Mouse (Mus musculus) embryo, embryonic 9.5 days (tissue): Measurements from ENCODE around the gene Spink4.
"Not testable (repeated sequence)": the region's sequence is repeated elsewhere in the genome, so short reads cannot be mapped to it uniquely, and the experiment has no call there.

ENCODE experiments used
- DNase-seq: peaks from one replicate; pipeline ENCODE4 v3.0.0-alpha.2; 2017; ENCODE audit errors: extremely low spot score

Spink4 gene

DNA sequence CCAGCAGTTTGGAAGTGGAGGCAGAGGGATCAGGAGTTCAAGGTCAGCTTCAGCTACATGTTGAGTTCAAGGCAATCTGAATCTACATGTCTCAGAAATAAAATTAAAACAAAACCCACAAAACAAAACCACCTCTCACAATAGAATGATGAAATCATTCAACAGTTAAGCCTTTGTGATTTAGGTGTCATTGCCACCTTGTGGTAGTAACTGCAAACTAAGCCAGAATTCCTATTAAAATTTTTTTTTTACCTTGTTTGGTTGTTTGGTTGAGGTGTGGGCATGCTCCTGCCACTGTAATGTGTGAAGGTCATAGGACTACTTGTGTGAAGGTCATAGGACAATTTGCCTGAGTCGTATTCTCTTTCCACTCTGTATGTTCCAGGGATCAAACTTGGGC lies 13.6 kb upstream of the Spink4 start:
- DNase-seq = peak; percentile 8

DNA sequence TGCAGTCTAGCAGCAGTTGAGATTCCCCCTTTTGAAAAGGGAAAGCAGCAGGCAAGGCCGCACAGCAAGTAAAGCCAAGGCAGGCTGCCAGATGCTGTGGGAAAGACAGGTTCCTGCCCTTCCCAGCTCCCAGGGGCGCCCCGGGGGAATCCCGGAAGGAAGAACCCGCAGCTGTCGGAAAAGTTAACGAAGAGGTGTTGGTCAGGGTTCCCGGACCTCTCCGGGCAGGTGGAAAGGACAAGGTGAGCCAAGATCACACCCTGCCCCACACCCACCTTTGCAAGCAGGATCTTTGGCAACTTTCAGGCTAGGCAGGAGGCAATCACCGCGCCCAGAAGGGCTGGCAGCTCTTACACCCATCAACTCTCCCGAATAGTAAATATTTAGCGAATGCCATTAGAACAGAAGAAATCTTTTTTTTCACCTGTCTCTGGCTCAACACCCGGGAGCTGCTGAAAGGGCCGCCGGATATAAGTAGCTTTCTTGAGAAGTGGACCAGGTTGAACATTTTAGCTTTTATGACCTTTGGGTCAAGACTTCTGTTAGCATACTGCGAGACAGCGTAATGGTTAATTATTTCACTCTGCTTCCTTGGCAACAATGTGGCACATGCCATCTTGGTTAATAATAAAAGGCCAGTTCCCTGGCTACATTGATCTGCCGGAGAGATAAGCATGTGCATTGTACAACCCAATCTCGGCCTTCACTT lies 11.4 kb upstream of the Spink4 start:
- no peak for DNase-seq

DNA sequence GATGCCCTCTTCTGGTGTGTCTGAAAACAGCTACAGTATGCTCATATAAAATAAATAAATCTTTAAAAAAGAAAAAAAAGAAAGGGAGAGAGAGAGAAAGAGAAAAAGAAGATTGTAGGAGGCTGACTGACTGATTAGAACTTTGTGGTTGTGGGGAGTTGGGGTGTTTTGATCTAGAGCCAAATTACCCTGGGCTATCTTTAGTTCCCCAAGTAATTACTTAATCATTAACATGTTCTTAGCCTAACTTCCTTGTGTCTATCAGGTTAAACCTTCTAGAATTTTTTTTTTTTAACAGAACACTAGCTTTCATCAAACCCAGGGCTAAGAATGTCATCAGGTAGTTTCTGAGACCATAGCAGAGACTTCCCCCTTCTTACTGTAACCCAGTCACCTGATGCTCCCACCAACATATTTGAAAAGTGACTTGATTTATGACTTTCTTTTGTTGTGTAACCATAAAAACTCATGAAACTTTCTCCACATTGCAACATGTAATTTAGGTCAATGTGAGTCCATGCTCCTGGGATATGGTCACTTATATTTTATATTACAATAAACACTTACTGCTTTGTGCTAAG lies 5.5 kb upstream of the Spink4 start:
- no peak for DNase-seq

DNA sequence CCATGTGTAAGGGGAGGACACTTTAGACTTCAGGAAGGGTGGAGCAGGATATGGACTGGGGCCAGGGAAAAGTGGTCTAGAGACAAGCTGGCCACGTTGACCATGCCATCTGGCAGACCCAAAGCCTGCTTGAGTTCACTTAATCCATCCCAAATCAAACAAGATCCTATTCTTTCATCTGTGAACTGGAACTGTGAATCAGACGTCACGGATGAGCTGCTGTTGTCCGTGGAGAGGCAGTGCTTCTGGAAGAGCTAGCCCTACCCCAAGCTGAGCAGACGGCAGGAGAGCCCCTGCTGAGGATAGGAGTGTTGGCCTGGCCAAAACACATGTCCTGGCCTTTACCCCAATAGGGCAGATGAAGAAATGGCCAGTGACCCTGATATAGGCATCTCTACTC lies 3.9 kb upstream of the Spink4 start:
- no peak for DNase-seq

DNA sequence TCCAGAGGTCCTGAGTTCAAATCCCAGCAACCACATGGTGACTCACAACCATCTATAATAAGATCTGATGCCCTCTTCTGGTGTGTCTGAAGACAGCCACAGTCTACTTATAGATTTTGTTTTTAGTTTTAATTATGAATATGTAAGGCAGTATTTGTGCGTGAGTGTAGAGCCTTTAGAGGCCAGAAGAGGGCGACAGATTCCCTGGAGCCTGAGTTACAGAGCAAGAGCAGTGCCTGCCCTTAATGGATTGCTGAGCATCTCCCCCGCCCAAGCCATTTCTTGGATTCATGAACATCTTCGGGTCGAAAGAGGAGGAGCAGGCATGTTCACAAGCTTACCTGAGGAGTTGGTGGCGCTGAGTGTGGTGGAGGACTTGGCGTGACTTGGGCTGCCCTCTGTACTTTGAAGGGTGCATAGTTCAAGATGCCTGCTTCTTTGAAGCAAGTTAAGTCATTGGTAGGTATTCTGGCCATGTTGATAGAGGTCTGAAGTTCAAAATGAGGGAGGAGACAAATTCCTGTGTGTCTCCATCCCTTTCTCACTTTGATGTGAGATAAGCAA lies 3.2 kb upstream of the Spink4 start:
- DNase-seq = no peak

DNA sequence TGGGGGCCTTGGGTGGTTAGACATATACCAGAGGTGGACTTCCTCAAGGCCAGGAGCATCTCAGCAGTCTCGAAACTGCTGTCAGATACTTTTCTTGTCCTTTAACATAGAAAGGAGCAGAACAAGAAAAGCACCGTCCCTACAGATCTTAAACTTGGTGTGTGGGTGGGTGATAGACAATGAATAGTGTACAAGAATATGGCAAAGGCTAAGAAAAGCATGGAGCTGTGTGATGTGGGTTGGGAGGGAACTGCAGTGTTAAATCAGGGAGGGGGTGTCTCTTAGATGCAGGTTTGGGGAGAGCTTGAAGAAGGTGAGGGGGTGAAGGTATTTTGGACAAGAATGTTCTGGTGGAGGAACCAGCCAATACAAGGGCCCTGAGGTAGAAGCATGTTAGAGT lies 724 bp downstream of the Spink4 start:
- no peak for DNase-seq

DNA sequence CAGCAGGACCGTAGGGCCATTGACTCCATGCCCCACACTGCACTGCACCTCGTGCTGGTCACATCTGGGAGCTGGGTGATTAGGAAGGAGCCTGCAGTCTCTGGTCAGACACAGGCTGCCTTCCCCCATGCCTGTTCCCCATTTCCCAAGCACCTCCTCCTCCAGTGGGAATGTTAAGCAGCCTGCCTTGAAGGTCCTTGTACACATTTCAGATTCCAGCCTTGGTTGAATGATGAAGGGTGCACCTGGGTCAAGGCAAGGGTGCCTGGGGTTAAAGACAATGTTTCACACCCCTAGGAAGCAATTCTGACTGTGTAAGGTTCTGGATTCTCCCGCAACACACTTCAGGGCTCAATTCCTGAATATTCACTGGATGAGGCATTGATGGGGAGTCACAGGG lies 1.4 kb downstream of the Spink4 start:
- DNase-seq = no peak

DNA sequence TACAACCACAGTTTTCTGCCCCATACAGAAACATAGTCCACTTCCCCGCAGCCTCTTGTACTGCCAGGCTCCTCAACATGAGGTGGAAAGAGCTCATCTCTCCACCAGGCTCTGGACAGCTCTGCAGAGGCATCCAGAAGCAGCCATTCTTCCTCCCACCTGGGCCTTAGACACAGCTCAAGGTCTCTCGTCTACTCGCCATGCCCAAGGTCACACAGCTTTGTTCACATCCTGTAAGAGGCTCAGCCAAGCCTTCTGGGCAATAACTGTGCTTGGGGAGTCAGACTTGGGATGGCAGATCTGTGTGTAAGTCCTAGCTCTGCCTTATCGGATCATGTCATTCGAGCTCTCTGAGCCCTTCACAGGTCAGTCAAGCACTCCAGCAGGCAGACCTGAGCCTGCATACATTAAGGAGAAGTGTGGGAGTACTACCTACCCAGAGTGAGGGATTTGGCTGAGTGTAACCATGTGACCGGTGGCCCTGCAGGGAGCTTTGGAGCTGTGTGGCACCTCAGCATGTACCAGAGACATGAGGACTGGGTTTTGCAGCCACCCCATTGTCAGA lies 3.3 kb downstream of the Spink4 start:
- no peak for DNase-seq

DNA sequence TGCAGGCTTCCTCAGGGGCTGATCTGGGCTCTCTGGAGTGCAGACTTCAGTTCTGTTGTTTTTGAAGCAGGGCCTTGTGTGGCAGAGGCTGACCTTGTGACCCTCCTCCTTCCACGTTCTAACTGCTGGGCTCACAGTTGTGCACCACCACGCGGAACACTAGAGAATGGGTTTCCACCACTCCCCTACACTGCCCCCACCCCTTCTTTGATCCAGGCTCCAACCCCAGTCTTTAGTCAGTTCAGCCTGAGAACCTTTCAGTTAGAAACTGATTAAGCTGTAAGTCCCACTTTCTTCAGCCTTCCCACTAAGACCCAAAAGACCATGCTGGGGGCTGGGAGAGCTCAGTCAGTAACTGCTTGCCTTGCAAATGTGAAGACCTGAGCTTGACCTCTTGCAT lies 5.7 kb downstream of the Spink4 start:
- no peak for DNase-seq

DNA sequence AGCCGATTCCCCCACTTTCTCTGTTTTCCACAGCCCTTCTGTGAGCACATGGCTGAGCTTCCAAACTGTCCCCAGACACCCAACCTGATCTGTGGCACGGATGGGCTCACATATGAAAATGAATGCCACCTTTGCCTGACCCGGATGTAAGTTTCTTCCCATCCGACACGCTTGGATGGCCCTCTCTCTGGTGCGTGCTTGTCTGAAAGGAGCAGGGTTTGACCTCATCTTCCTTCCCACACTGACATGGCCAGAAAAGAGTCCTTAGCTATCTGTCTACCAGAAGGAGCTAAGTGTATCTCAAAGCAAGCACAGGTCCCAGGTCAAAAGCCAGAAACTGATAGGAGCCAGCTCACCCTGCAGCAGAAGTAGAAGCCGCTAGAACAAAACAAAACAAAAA lies 9.2 kb downstream of the Spink4 start:
- no peak for DNase-seq

DNA sequence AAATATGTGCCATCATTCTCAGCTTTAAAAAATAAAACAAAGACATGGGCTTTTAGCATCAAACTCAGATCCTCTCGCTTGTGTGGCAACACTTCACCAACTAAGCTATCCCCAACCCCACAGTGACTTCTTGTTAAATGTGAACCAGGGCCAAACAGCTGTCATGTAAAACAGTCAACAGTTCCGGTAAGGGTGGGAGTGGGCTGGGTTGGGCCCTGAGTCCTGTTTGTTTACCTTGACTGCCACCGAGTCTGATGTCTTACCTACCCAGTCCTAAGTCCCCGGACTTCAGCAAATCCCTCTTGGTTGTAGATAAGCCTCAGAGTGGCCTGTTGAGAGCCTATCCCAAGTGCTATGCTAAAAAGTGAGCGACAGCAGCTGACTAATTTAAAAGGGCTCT lies 13.8 kb downstream of the Spink4 start:
- no peak for DNase-seq

DNA sequence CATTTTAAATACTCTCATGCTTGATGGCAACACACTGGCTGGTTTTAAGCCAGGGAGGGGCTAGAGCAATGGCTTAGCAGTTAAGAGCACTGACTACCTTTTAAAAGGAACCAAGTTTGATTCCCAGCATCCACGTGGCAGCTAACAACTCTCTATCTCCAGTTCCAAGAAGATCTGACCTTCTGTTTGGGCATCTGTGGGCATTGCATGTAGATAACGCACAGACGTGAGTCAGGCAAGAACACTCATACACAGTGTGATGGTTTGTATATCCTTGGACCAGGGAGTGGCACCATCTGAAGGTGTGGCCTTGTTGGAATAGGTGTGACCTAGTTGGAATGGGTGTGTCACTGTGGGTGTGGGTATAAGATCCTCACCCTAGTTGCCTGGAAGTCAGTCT lies 14.5 kb downstream of the Spink4 start:
- DNase-seq = not testable (repeated sequence)

DNA sequence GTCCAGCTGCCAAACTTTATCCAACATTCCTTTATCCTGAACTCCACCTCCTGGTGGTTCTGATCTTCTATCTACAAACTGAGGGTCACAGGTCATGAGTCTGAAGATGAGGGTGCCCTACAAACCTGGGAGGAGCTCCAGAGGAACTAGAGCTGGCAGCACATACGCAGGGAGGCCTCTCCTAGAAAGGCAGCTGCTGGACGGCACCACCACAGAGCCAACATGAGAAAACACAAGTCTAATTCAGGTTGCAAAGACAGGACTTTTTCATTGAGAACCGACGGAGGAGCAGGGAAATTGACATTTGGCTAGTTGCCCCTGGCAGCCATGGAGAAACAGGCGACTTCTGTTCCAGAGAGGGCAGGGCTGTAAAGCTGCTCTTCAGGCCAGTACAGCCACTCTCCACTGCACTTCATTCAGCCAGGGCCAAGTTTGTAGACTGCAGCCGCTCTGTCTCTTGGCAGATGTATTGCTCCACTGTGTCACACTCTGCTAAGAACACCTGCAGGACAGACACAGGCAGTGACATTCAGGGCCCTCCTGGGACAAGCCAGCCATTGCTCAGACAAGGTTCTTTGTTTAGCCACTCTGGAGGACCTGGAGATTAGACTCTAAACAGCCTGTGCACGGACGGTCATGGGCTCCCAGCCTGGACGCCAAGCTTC lies 16.5 kb downstream of the Spink4 start:
- no peak for DNase-seq

DNA sequence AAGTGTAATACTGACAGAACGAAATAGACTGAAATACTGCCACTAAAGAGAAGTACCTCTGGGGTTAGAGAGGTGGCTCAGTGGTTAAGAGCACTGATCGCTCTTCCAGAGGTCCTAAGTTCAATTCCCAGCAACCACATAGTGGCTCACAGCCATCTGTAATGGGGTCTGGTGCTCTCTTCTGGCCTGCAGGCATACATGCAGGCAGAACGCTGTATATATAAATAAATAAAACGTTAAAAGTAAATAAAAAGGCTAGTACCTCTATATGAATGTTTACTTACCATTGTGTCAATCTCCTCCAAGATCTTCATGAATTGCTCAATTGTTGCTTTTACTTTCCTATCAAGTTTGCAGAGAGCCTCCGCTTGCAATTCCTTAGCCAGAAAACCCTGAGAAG lies 18.9 kb downstream of the Spink4 start:
- DNase-seq = no peak

DNA sequence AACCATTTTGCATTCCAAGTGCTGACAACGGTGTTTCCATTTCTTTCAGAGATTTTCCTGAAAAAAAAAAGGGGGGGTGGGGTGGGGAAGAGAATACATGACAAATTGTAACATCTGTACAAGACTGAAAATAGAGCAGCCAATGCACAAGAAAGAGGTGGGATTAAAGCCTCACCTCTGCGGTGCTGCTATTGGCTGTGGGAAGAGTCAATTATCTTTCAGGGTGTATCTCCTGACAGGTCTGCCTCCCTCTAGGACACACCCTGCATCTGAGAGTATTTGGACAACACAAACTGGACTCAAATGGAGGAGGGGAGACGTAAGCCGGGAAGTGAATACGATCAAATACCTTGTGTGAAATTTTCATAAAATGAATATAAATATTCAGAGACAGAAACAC lies 23.8 kb downstream of the Spink4 start:
- no peak for DNase-seq

DNA sequence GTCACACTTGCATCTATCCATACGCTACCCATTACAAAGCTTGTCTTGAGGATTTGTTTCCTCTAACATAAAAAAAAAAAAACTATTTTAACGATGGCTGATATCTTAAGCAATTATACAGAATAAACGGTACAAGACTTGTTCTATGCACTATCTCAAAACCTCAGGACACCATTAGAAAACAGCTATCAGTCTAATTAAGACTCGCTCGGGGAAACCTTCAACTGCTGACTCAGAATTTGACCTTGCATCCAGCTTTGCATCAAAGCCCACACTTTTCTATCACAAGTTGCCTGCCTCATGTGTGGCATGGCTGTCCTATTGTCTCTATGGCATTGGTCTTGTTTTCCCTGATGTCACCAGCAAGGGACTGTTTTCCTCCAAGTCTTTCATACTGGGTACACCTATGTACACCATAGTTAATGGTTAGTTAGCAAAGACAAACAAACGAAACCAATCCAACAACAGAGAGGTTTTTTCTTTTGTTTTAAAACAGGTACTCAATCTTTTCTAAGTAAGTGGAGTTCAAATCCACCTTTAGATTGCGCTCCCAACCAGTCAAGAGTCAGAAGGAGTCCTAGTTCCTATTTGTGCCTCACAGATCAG lies 26.8 kb downstream of the Spink4 start:
- DNase-seq = no peak

DNA sequence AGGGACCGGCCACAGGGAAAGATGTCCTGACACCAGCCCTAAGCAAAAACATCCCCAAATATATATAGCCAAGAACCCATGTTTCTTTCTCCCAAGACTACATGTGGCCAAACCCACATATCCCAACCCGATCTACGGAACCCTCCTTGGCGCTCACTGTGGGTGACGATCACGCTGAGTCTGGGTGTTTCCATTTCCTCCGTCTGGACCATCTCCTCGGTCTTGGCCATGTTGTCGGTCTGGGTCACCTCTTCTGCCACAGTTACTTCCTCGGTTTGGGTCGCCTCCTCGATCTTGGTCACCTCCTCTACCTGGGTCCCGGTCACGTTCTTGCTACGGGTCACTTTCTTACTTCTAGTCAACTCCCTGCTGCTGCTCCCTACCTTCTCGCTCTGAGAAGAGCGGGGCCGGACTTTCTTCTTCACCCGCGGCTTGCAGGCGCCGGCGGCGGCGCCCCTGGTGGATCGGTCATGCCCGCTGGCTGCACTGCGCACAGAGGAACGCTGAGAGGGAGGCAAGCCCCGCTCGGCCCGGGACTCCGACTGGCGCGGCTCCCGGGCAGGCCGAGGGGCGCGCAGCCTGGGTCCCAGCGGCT lies 27.8 kb downstream of the Spink4 start:
- DNase-seq = no peak

DNA sequence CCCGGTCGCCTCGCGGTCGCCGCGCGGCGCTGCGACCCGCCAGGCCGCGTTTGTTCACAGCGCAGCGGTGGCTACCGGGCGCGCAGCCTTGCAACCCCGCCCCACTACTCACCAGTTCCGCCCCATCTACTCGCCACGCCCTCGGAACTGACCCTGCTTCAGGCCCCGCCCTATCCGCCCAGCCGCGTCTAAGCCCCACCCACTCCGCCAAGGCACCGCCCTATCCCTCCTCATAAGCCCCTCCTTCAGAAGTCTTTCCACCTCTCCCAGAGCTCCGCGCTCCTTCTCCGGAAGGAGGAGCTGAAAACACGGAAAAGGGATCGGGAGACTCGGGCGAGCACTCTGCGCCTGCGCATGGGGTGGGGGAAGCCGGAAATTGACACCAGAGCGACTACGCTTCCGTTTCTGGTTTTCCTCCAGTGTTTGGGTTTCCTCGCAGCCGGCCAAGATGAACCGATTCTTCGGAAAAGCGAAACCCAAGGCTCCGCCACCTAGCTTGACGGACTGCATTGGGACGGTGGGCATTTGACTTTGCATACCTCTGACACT lies 28.4 kb downstream of the Spink4 start, which contains the start of the genes Bag1 and Chmp5:
Gene Bag1 (minus strand): TSS at position 135 of the 549 bp plus-strand sequence.
Gene Chmp5 (plus strand): TSS at position 248 of the 549 bp plus-strand sequence.
- peak; percentile 100 for DNase-seq

DNA sequence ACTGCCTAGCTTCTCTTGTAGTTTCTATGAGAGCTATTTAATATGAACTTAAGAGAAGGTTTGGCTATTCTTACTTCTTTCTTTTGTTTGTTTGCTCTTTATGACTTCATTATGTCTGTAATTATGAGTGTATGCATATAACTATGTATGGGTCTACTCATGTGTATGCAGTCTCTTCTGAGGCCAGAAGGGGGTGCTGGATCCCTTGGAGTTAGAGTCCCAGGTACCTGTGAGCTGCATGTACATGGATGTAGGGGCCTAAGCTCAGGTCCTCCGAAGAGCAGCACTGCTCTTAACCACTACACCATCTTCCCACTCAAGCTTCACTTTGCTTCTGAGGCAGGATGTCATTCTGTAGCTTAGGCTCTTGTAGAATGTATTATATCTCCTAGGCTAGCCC lies 33.7 kb downstream of the Spink4 start:
- DNase-seq = no peak

DNA sequence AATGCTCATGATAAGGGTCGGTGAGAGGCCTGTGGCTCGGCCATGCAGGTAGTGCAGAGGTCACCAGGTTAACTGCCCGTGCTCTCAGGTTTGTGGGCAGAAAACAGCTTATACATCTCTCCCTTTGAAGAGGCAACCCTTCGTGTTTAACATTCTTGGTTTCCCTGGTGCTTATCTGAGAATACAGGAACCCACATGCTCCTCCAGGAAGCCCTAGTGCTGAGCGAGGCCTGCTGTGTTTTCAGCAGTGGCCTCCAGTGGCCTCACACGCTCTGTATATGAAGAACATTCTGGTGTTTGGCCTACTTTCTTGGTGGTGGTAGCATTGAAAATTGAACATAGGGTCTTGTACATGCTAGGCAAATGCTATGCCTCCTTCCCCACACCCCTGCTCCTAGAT lies 36.1 kb downstream of the Spink4 start:
- no peak for DNase-seq

DNA sequence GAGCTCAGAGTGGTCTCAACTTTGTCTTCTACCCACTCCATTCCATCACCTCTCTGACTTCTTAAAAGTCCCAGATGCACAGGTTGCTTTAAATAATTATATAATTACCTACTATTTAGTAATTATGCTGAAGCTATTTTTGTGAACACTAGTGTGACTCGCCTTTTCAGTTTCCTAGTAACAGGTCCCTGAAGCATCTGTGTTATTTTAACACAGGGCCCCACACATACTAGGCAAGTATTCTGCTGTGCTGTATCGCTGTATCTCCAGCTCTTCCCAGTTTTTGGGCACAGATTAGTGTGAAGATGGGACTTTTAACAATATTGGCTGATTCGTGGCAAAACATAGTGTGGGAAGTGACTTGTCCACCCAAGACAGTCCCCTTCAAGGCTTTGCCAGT lies 43.7 kb downstream of the Spink4 start:
- no peak for DNase-seq
